Mouse (Mus musculus): ENCODE measurements around the gene Rassf2.

Gene Rassf2

DNA sequence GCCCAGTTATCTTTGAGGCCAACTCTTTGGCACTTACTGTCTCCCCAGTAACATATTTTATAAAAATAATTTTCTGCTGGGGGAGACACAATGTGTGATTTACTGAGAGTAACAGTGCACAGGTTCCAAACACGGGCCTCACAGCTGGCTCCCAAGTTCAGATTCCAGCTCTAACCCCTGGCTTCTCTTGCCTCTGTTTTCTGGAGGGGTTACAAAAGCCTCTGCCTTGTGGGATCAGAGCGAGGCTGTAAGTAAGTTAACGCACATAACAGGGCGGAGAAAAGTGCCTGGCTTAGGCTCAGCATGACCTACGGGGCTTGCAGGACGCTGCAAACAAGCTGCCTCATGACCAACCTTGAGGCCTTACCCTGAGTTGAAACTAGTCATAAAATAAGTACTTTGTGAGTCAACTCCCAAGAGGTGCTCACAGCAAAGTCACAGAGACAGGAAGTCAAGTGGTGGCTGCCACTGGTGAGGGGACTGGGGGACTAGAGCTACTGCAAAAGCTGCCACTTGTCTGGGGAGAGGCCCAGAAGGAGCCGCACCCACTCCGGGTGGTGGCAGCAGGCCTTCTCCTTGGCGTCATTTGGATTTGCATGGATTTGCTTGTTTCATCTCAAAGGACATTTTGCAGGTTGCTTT is 25.4 kb downstream of the Rassf2 start:
- no peak for DNase-seq (ENCODE audit: low spot score)

DNA sequence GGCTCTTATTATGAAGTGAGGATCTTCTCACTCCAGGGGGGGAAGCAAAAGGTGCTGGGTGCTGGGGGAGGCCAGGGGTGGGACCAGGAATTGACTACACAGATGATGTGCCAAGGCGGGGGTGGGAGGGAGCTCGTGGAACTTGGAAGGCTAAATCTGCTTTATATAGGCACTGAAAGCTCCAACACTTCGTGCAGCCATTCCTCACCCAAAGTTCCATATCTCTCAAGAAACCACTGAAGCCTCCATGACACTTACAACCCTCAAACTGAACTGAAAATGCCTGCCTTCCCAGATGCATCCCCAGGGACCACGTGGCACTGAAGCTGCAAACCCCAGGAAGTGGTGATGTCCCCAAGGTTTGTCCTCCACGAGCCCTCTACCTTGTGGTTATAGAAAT is 26.1 kb downstream of the Rassf2 start:
- no peak for DNase-seq (ENCODE audit: low spot score)

DNA sequence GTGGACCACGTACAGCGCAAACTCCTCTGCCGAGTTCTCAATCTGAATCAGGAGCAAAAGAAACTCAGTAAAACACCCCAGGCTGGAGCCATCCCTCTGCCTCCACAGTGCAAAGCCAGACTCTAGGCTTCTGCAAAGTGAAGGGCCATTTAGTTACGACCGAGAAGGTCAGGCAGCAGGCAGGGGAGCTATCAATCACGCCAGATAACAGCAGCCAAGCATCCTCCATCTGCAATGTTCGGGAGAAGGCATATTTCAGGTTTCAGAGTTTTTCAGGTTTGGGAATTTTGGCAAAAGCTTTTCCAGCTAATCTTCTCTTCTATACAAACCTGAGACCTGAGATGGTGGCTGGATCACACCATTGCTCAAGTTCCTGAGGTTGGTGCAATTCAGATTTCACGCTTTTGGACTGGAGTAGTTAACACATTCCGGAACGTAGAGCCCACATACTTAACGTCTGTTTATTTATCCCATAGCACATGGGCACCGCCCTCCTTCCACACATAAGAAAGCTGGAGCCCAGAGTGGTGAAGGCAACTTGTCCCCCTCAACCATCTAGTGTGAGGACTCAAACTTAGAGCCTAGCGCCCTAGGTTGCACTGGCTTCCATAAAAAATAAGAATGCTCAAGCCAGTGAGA is 28.2 kb downstream of the Rassf2 start:
- no peak for DNase-seq (ENCODE audit: low spot score)

DNA sequence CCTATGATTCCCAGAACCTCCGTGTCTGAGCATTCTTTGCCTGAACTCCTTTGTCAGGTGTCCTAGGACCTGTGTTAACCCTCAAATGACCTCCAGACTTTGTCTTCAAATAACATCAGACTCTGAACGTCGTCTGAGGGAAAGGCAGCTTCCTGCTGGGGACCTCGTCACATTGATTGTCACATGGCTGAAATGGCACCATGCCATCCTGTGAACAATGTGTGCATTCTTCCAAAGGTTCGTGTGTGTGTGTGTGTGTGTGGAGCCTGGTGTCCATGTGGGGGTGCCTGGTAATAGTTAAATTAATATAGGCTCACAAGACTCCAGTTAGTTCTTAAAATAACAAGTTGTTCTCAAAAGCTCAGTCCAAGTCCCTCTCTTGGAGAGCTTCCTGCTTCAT is 32.7 kb downstream of the Rassf2 start:
- DNase-seq (ENCODE audit: low spot score): no peak

DNA sequence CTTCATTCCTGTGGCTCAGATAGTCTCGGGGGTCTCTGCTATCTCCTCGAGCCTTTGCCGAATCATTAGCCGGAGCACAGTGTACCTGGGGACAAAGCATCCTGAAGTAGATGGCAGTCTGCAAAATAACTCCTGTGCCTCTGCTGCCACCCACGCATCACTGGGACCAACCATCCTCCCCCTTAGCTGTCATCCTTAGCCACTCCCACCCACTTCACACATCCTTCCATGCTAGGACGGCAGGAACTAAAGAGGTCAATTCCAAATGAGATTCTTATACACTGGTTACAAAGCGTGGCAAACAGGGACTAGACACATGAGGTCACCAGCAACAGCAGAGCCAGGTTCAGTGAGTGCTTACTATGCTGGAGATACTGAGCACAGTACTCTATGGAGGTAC is 33.7 kb downstream of the Rassf2 start:
- DNase-seq (ENCODE audit: low spot score): no peak

DNA sequence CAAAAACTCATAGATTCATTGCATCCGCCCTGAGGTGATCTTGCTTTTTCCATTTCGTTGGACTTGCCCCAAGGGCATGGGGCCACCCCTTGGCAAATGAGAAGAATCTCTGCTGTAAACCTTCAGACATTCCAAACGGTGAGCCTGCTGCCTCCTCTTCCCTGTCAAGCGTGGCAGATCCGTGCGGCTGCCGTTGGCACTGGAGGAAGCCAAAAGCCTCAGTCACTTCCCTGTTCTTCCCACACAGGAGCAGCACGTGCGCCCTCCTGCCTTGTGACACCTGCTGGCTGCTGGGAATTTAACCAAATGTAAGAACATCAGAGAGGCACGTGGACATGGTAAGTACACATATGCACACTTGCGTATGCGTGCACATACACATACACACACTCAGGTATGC is 34.3 kb downstream of the Rassf2 start:
- DNase-seq (ENCODE audit: low spot score): no peak

DNA sequence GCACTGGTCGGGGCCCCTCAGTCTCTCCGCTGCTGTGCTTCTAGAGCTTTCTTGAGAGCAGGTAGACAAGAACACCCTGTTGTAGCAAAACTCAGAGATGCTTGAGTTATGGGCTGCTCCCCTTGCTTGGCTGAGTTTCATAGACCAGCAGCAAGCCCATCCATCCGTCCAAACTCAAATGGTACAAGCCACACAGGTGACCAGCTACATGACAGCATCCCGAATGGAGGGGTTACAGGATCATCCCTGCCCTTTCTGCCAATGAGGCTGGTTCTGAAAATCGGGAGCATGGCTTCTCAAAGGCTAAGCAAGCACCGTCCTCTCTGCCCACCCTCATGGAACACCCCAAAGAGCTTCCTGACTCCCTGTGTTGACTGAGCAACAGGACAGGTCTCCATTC is 35.1 kb downstream of the Rassf2 start:
- DNase-seq (ENCODE audit: low spot score): no peak

DNA sequence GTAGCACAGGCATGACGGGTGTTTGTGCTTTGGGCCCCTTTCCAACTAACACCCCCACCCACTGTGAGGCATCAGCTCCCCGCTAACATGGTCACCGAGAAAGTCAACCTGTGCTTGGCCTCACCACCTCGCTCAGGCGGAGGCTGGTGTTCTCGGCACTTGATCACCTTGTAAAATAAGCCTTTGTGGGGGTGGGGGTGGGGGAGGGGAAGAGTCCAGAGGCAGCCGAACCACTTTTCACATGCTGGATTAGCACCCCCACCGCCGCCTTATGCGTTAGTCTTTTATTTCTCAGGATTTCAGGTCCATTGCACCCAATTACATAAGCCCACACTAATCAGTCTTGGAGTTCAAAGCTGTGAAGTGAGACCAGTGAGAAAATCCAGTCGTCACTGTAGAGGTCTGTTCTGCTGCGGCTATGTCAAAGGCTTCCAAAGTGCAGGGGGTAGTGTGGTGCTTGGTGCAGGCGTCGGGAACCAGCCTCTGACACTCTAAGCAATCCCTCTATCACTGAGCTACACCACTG is 36.4 kb downstream of the Rassf2 start:
- DNase-seq (ENCODE audit: low spot score): no peak

DNA sequence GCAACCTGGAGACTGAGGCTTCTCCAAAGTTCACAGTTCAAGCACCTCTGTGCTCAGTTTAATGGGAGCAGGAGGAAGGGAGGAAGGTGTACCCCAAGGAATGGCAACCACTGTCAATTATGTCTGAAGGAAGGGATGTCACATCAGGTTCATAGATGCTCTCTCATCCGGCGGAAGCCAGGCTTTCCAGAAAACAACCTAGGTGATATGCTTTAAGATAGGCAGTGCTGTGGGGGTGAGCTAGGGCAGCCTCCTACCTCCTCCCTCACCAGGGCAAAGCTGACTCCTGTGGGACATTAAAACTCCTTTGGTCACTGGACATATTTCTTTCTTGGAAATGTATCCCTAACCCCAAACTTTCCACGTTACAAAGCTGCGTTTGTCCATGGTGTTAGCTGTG is 36.9 kb downstream of the Rassf2 start:
- DNase-seq (ENCODE audit: low spot score): no peak

DNA sequence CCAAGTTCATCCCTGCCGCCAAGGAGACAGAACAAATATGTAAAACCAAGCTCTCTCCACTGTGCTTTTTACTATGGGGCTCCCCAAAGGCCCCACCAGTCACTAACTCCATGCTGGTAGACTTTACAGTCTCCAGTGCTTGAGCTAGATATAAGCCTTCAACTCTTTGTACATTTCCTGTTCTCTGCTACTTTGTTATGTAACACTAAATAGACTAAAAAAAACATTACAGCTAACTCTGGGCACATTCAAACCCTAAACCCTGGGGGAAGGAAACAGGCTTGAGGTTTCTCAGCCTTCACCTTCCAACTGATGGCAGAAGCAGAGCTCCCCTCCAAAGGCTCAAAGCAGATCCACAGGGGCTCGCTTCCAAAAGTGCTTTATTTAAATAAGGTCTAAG is 37.6 kb downstream of the Rassf2 start:
- no peak for DNase-seq (ENCODE audit: low spot score)

DNA sequence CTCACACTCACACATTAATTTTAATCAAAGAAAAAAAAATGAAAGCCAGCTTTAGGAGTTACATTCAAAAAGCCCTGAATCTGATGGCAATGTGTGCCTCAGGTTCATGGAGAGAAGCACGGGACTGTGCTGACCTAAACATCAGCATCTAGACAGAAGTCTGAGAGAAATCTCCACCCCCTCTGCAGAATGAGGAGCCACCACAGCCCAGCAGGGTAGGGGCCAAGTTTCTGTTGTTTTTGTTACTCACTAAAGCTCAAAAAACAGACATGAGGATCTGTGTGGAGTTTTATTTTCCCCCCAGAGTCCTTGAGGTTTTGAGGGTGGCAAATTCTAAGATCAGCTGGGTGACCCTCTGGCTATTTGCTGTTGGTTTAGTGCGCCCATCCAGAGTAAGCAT is 41.5 kb downstream of the Rassf2 start:
- no peak for DNase-seq (ENCODE audit: low spot score)

DNA sequence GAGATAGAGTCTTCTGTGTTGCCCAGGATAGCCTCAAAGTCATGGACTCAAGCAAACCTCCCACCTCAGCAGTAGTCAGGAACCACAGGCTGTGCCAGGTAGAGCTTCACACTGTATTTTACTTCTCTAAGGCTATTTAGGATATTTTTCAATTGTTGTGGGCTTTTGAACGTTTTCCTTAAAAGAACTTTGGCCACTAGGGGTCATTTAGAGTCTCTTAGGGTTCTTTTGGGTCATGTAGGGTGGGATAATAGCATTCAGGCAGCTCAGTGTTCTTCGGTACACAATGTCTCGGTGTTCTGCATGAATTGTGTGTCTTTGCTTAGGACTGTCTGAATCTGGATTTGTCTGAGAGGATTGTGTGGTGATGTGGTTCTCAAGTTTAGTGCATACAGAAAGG is 42.1 kb downstream of the Rassf2 start:
- DNase-seq (ENCODE audit: low spot score): no peak

DNA sequence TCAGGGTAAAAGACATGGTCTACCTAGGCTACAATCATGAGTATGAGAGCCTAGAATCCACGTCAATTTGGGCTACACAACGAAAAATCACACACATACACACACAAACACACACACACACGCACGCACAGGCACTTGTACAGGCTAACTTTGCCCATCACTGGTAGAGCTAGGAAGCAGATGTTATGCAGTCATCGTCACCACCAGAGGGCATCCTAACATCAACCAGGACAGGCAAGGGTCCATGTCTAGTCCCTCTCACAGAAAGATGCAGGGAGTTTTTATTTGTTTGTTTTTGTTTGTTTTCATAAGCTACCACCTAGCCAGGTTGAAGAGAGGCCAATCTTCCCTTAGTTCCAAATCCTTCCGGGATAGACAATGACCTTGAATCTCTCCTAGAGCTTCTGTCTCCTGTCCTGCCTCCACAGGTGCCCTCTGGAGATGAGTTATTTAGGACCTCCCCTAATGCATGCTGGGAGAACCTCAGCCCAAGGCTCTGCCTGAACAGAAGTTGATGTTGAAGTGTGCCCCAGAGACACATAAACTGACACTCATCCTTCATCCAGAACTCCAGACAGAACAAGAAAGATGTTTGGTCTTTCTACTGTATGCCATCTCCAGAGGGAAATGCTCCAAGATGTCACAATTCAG is 47.4 kb downstream of the Rassf2 start:
- peak; percentile 52 for DNase-seq (ENCODE audit: low spot score)

DNA sequence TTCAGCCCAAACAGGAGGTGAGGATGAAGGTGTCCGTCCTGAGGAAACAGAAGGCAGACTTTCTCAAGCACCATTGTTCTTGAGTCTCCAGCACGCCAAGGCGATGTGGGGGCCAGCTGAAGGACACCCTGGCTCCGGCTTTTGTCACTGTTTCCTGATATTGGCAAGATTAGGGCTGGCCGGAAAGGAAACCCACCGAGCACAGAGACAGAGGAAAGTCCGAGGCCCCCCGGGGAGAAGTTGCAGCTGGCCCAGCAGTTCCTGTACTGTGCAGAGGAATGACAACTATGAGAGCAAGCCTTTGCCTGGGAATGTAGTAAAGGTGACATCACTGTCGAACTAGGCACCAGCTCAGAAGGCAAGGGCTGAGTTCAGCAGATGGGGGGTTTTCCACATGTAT is 49.2 kb downstream of the Rassf2 start:
- no peak for DNase-seq (ENCODE audit: low spot score)

DNA sequence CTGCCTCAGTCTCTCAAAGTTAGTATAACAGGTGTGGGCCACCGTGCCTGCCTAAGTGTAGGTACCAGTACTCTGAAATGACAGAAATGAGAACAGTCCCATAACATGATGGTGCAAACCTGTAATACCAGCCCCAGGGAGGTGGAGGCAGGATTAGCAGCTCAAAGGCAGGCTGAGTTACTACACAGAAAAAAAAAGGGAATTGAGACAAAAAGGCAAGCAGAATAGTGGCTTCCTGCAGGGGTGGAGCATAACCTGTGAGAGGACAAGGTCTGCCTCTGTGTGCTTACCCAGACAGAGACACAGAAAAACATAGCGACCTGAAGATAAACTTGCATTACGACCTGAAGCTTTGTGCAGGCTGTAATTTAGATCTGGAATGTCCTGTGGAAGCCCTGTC is 53.4 kb downstream of the Rassf2 start:
- no peak for DNase-seq (ENCODE audit: low spot score)

DNA sequence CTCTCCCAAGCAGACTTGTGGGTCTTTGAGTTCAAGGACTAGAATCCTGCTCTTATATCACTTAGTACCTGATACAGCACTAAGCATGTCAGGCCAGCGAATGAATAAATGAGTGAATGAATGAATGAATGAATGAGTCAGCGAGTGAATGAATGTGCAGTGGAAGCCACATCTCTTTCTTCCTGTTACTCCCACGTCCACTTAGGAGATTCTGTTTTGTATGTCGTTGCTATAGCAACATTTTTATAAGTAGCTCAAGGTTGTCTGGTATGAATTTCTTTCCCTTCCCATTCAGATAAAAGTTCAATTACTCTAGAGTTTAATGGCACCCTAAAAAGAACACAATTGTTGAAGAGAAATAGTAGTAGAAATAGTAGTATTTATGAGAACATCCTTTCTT is 59.0 kb downstream of the Rassf2 start:
- DNase-seq (ENCODE audit: low spot score): no peak

DNA sequence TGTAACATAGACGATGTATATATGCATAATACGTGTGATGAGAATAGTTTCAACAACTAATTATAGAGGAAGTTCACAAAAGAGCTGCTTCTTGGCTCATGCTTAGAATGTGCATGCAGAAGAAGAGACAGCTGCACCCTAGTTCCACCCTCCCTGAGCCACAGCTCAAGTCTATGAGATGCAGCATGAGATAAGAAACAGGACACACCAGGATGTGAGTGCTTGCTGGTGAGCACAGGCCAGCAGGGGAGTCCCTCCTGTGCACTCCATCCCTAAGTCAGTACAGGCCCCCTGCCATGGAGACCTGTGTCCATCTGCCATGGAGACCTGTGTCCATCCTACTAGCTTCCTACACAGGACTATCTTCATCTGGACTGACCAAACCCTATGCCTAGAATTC is 59.5 kb downstream of the Rassf2 start:
- no peak for DNase-seq (ENCODE audit: low spot score)

DNA sequence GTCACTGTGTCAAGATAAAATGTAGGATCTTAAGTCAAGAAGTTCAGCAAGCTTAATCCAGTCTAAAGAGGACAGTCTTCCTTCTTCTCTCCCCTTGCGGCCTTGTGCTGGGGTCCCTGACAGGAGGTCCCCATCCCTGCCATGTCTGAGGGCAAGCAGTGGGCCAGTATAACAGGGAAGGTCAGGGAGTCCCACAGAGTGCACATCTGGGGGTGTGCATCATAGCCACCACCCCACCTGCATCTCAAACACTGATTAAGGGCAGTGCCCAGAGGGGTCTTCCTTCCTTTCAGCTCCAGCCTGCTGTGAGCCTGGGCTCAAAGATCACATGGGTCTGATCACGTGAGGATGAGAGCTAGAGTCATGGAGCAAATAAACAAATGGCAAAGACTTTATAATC is 68.4 kb downstream of the Rassf2 start:
- DNase-seq (ENCODE audit: low spot score): no peak

DNA sequence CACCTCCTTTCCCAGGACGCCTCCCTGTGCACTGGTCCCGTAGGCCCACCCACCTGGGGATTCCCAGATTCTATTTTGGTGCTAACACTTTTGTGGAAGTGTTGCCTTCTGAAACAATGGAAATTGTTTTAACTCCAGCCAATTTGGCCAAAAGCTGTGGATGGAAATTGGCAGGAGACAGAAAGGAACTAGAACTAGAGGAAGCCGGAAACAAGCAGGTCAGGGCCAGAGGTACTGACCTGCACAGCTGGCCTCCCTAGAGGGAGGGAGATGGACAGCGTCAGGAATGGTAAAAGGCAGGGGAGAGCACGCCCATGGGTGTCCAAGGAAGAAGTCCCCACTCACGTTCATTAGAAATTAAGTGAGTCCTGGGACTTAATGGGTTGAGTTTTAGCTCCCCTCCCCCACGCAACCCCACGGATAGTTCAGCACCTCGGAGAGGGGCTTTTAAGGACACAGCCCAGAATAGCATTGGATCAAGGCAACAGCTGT is 72.3 kb downstream of the Rassf2 start:
- no peak for DNase-seq (ENCODE audit: low spot score)

DNA sequence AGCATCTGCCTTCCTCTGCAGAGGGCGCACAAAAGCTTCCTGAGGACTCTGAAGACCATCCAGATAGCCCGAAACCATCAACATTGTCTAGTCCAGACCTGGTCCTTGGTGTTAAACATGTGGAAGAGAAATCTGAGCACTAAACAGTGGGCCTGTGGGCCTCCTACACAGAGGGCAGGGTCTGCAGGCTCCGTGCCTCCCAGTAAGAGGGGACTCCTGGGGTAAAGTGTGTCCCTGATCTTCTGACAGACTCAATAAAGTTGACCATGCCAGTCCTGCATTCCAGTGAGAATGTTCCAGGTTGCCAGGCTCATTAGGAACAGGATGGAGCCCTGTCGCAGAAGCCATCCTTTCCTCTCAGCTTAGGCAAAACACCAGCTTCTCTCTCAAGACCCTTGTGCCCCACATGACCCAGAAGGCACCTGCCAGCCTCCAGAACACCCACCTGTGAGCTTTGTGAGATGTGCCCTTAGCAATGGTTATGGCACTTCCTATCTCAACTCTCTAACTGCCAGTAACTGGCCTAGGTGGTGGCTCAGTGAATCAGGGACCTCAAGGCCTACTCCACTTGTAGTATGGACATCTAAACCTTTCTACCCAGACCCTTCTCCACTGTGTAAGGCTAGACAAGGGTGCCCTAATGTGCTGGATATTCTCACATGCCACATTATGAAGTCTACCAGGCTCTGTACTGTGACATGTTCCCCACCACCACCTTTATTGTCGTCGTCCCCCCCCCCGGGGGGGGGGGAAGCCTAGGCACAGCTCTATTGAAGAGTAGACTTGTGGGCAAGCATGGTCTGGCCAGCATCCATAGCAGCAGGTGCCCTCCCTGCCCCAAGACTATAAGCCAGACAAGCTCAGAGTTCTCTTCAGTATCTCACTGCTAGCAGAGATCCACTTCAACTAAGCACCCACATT is 73.5 kb downstream of the Rassf2 start:
- DNase-seq (ENCODE audit: low spot score): no peak

DNA sequence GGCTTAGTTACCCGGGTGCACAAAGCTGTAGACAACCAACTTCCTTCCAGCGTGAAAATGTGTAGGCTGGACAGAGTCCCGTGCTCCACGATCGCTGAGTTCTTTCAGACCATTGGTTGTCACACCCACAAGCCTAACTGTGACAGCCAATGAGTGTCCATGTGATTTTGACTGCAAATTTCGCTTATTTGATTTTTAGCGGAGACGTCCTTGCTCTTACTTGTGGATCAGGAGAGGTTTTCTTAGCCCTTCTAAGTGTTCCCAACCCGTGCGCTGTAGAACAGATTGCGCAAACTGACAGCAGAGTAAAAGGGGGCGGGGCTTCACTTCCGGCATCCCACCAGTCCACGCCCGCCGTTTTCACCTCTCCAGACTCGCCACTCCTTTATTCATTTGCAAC is 74.8 kb downstream of the Rassf2 start:
- peak; percentile 32 for DNase-seq (ENCODE audit: low spot score)

DNA sequence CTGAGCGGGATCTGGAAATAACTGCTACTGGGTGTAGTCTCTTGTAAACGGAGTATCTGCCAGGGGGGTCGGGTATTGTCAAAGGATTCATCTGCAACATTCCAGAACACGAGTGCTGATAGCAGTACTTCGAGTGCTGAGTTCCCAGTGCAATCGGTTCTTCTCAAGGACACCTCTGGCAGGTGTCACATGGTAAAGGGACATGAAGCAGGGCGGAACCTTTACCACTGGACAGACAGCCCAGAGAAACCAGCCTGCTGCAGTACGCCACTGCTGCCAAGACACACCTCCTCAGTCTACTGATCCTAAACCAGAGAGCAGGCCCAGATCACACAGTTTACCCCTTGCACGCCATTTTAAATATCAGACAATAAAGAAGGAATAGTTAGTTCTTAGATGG is 75.2 kb downstream of the Rassf2 start:
- DNase-seq (ENCODE audit: low spot score): no peak

Measured in urinary bladder, postnatal 25 days (tissue).